Mouse (Mus musculus): Measurements from ENCODE around the gene Rab33b. TPM values are rescaled to one million over a fixed set of nuclear protein-coding genes. Genes with fewer than 3 reads are reported as not detected.
A peak's percentile ranks its signal among the peaks of the same experiment; 100 is the strongest.

Rab33b gene
- polyA plus RNA-seq, 1 experiment from 2014 or later = 26.7 TPM

DNA sequence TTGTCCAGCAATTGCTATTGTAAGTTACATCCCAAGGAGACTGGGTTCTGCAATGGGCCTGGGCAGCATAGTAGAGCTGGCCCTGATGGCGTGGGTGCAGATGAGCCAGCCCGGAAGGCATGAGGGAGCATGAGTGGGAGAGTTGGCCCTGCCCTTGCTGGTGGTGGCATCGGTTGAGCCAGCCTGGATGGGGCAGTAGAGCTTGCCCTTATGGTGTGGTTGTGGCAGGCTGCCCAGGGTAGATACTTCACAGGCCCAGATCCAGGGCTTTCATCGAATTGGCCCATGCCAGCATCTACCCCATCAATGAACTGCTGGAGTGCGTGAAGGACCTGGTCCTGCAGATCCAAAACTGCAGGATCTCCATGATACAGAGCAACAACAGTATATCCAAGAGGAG, 28.3 kb downstream of the Rab33b start:
- Histone ChIP-seq H3K36me3 (peaks cover 3% of the 10 kb centered on the region; the same call in 1 of the 2 replicates), H3K9me3 (no peaks in the 10 kb centered on the region), H3K4me3 (no peak overlapping the region), H3K4me2 (replicated peaks) (no peak overlapping the region), H3K27me3 (no peaks in the 10 kb centered on the region), H3K9ac (no peak overlapping the region), H3K27ac (no peak overlapping the region), H3K4me1 (peaks cover 4% of the 10 kb centered on the region; the same call in 1 of the 2 replicates)
- 88% methylated on average over 5 of the region's 5 CpGs for WGBS
- ATAC-seq (ENCODE audit: insufficient number of reproducible peaks, insufficient read depth, low FRiP score, low TSS enrichment) = 0 out of 2 replicates have a peak, but pooled peaks have one; percentile 44

- no peak for ATAC-seq (ENCODE audit: insufficient number of reproducible peaks, insufficient read depth, low FRiP score, low TSS enrichment)
- Histone ChIP-seq H3K4me1 (peaks cover 6% of the 10 kb centered on the region; the same call in 1 of the 2 replicates), H3K9me3 (no peaks in the 10 kb centered on the region), H3K27ac (no peak overlapping the region), H3K27me3 (no peaks in the 10 kb centered on the region), H3K36me3 (peaks cover 26% of the 10 kb centered on the region), H3K4me3 (no peak overlapping the region), H3K9ac (no peak overlapping the region), H3K4me2 (replicated peaks) (no peak overlapping the region)
- 69% methylated on average over 4 of the region's 4 CpGs for WGBS
Measured at GRCm38 (mm10) chr3:51517467-51517866, 33.7 kb downstream of the Rab33b start.

DNA sequence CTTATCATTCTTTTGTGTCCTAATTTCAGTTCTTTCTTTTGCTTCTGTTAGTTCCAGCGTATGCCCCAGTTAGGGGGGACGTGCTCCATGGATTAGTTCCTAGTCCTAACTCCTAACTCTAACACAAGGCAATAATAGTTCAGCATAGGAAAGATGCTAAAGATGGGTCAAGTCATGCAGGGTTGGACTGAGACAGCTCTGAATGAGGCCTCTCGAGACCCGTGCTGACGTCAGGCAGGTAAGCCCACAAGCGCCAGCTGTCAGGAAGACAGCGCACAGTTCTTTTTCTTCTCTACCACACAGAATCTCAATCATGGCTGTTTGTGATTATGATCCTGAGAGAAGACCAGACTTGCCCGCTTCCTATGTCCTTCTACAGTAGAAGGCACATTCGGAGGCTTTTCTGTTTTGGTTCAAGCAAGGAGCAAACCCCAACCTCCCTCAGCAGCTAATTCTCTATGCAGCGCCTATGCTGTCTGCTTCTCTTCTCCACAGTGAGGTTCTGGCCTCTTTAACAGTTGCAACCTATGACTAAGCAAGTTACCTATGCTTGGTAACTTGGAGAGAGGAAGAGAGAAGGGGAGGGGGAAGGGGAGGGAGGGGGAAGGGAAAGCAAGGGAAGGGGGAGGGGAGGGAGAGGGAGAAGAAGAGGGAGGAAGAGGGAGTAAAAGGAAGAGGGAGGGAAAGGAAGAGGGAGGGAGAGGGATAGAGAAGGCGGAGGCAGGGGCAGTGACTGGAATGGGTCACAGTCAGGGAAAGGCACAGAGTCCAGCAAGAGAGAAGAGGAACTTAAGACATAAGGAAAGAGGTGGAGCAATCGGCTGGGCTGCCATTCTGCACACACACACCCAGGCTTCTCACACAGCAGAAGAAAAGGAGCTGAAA, 34.4 kb downstream of the Rab33b start:
- Histone ChIP-seq H3K9ac (no peak overlapping the region), H3K4me3 (no peak overlapping the region), H3K27me3 (no peaks in the 10 kb centered on the region), H3K9me3 (no peaks in the 10 kb centered on the region), H3K27ac (no peak overlapping the region), H3K4me2 (replicated peaks) (no peak overlapping the region), H3K36me3 (peaks cover 30% of the 10 kb centered on the region), H3K4me1 (peaks cover 6% of the 10 kb centered on the region; the same call in 1 of the 2 replicates)
- 62% methylated on average over 12 of the region's 12 CpGs for WGBS
- 0 out of 2 replicates have a peak, but pooled peaks have one; percentile 35 for ATAC-seq (ENCODE audit: insufficient number of reproducible peaks, insufficient read depth, low FRiP score, low TSS enrichment)

GRCm38 (mm10) chr3:51518763-51519121, 35.0 kb downstream of the Rab33b start:
- Histone ChIP-seq H3K27me3 (no peaks in the 10 kb centered on the region), H3K27ac (no peak overlapping the region), H3K9ac (no peak overlapping the region), H3K4me2 (replicated peaks) (no peak overlapping the region), H3K9me3 (no peaks in the 10 kb centered on the region), H3K36me3 (peaks cover 34% of the 10 kb centered on the region), H3K4me1 (peaks cover 6% of the 10 kb centered on the region; the same call in 1 of the 2 replicates), H3K4me3 (no peak overlapping the region)
- no peak for ATAC-seq (ENCODE audit: insufficient number of reproducible peaks, insufficient read depth, low FRiP score, low TSS enrichment)
- WGBS = 47% methylated on average over 8 of the region's 8 CpGs

DNA sequence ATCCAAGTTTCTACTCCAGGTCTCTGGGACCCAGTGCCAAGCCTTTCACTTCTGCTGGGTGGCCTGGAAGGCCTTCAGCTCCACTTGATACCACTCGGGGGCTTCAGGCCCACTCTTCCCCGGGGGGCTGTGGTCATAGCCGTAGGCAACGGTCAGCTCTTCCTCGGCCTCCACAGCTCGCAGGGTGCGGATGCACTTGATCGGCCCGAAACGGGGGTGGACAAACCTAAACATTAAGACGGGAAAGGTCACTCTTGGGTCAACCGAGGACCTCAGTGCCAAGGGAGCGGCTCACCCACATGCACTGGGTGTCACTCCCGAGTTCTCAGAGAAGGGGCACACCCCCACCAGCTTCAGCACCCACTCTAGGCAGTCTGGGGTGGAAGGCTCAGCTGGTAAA, 37.5 kb downstream of the Rab33b start:
- Histone ChIP-seq H3K4me2 (replicated peaks) (no peak overlapping the region), H3K27me3 (no peaks in the 10 kb centered on the region), H3K9ac (no peak overlapping the region), H3K9me3 (no peaks in the 10 kb centered on the region), H3K4me1 (peaks cover 6% of the 10 kb centered on the region; the same call in 1 of the 2 replicates), H3K27ac (no peak overlapping the region), H3K36me3 (peaks cover 56% of the 10 kb centered on the region), H3K4me3 (no peak overlapping the region)
- 0 out of 2 replicates have a peak, but pooled peaks have one; percentile 41 for ATAC-seq (ENCODE audit: insufficient number of reproducible peaks, insufficient read depth, low FRiP score, low TSS enrichment)
- WGBS = 84% methylated on average over 14 of the region's 14 CpGs

DNA sequence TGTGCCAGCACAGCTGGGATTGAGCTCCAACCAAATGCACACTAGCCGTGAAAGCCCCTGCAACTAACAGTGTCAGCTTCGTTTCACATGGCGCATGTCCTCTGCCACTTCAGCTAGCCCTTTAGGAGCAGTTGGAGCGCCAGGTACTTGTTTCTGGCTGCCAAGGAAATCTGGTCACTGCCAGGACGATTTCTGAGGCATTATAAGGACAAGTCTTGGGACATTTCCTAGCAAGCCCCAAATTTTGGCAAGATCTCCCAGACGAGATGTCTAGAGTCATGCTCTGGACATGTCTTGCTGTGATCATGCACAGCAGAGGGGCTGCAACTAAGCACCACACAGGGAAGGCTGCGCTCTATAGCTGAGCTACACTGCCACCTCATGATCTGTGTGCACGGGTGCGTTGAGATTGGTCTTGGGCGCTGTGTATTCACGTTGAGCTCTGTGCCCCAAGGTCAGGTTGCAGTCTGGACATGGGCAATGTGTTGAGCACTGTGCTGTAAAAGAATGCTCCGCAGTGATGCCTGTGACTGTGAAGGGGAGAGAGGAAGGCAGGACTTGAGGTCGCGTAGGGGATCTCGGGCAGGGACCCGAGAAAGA, 41.6 kb downstream of the Rab33b start:
- Histone ChIP-seq H3K9me3 (no peaks in the 10 kb centered on the region; the same call in 1 of the 2 replicates), H3K4me1 (no peaks in the 10 kb centered on the region), H3K4me2 (replicated peaks) (no peak overlapping the region), H3K27me3 (no peaks in the 10 kb centered on the region), H3K9ac (no peak overlapping the region), H3K4me3 (no peak overlapping the region), H3K36me3 (peaks cover 79% of the 10 kb centered on the region), H3K27ac (no peak overlapping the region; the same call in 1 of the 2 replicates)
- no peak for ATAC-seq (ENCODE audit: insufficient number of reproducible peaks, insufficient read depth, low FRiP score, low TSS enrichment)
- 85% methylated on average over 16 of the region's 16 CpGs for WGBS

DNA sequence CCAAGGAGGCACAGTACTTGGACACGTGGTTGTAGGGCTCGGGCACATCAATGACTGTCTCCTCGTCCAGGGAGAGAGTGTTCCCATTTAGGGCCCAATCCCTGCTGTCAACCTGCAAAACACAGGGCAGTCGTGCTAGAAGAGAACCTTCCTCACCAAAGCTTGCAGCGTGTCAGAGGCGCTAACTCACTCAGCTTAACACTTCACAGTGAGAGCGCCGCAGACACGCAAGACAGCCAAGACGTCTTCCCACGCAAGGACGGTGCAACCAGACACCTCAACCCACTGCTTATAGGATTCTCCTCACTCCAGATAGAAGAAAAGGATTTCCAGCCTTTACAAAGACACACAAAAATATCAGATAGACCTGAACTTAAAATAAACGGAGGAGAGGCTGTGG, 43.2 kb downstream of the Rab33b start:
- no peaks in the 10 kb centered on the region for H3K4me1 ChIP-seq
- no peak overlapping the region for H3K9ac ChIP-seq
- H3K4me3 ChIP-seq = no peak overlapping the region
- H3K36me3 ChIP-seq = peaks cover 80% of the 10 kb centered on the region
- H3K27ac ChIP-seq = no peak overlapping the region
- H3K27me3 ChIP-seq = no peaks in the 10 kb centered on the region
- no peaks in the 10 kb centered on the region; the same call in 1 of the 2 replicates for H3K9me3 ChIP-seq
- no peak for ATAC-seq (ENCODE audit: insufficient number of reproducible peaks, insufficient read depth, low FRiP score, low TSS enrichment)
- WGBS = 91% methylated on average over 13 of the region's 13 CpGs
- no peak overlapping the region for H3K4me2 ChIP-seq (replicated peaks)

DNA sequence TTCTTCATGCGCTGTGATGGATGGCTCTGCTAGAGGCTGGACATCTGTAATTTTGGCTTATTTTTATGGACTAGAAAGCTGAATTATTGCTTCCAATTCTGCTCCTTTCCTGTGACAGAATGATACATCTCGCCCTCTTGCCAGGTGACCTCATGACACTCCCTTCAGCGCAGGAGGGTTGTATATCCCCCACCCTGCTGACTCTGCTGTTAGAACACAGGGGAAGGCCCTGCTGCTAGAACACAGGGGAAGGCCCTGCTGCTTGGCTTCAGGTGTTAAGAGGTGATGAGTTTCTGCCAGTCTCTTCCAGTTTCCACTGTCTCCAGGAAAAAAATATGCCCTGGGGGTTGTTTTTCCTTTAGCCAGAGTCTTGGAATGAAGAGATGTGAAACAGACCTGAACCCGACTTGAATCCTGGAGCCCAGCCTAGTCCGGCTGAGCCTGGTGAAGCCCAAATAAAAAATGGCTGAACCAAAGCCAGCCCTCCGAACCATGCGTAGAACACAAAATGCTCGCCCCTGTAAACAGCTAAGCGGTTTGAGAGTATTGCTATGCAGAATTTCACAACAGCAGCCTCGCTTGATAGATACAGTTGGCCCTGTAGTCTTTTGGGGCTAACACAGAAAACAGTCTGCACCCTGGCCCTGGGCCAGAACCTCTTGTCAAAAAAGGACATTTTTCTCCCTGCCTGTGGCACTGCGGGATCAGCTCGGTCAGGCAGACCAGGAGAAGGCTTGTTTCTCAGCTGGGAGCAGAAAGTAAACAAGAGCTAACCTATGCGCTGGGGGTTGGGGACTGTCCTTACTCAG, 48.0 kb downstream of the Rab33b start:
- WGBS = 82% methylated on average over 13 of the region's 13 CpGs
- peaks cover 81% of the 10 kb centered on the region for H3K36me3 ChIP-seq
- no peaks in the 10 kb centered on the region for H3K4me1 ChIP-seq
- H3K9me3 ChIP-seq = no peaks in the 10 kb centered on the region; the same call in 1 of the 2 replicates
- H3K4me2 ChIP-seq (replicated peaks) = no peak overlapping the region
- no peak for ATAC-seq (ENCODE audit: insufficient number of reproducible peaks, insufficient read depth, low FRiP score, low TSS enrichment)
- no peak overlapping the region for H3K9ac ChIP-seq
- no peaks in the 10 kb centered on the region for H3K27me3 ChIP-seq
- H3K4me3 ChIP-seq = no peak overlapping the region
- no peak overlapping the region for H3K27ac ChIP-seq

GRCm38 (mm10) chr3:51532282-51532620, 48.5 kb downstream of the Rab33b start:
- H3K9ac ChIP-seq = no peak overlapping the region
- H3K4me1 ChIP-seq = no peaks in the 10 kb centered on the region
- no peak for ATAC-seq (ENCODE audit: insufficient number of reproducible peaks, insufficient read depth, low FRiP score, low TSS enrichment)
- no peak overlapping the region for H3K4me3 ChIP-seq
- no peaks in the 10 kb centered on the region; the same call in 1 of the 2 replicates for H3K9me3 ChIP-seq
- no peak overlapping the region for H3K27ac ChIP-seq
- H3K4me2 ChIP-seq (replicated peaks) = no peak overlapping the region
- no peaks in the 10 kb centered on the region for H3K27me3 ChIP-seq
- H3K36me3 ChIP-seq = peaks cover 80% of the 10 kb centered on the region
- WGBS = 92% methylated on average over 5 of the region's 5 CpGs

- Histone ChIP-seq H3K4me3 (no peak overlapping the region), H3K36me3 (peaks cover 84% of the 10 kb centered on the region), H3K9ac (no peak overlapping the region), H3K27me3 (no peaks in the 10 kb centered on the region), H3K27ac (no peak overlapping the region), H3K4me2 (replicated peaks) (no peak overlapping the region), H3K9me3 (no peaks in the 10 kb centered on the region; the same call in 1 of the 2 replicates), H3K4me1 (no peaks in the 10 kb centered on the region)
- ATAC-seq (ENCODE audit: insufficient number of reproducible peaks, insufficient read depth, low FRiP score, low TSS enrichment) = no peak
- WGBS = 90% methylated on average over 5 of the region's 5 CpGs
Measured at GRCm38 (mm10) chr3:51533573-51533972, 49.9 kb downstream of the Rab33b start.

- Histone ChIP-seq H3K4me2 (replicated peaks) (no peak overlapping the region), H3K36me3 (peaks cover 84% of the 10 kb centered on the region), H3K4me3 (no peak overlapping the region), H3K9ac (no peak overlapping the region), H3K4me1 (no peaks in the 10 kb centered on the region), H3K9me3 (no peaks in the 10 kb centered on the region; the same call in 1 of the 2 replicates), H3K27ac (no peak overlapping the region), H3K27me3 (no peaks in the 10 kb centered on the region)
- 73% methylated on average over 9 of the region's 9 CpGs for WGBS
- no peak for ATAC-seq (ENCODE audit: insufficient number of reproducible peaks, insufficient read depth, low FRiP score, low TSS enrichment)
Measured at GRCm38 (mm10) chr3:51534013-51534412, 50.3 kb downstream of the Rab33b start.
